Mouse (Mus musculus) neural tube, embryonic 15.5 days (tissue): ENCODE results near the gene Coa5. TPM values are rescaled to one million over a fixed set of nuclear protein-coding genes. Genes with fewer than 3 reads are reported as not detected.

Experiments used
- polyA plus RNA-seq: library from polyadenylated mRNA; unstranded; fragments of >200 nt; fragmentation: Nextera tagmentation; extraction: Ambion mirVana; gene quantifications from 2 replicates; pipeline ENCODE4 v1.2.1, GENCODE M21; 2015

Coa5 gene
- polyA plus RNA-seq, 1 experiment from 2014 or later = 59.6 TPM

Other genes starting within 250 kb of the Coa5 start
- 0.08 TPM in 2 replicates for gene Cnga3, start 215.7 kb downstream of the Coa5 start, polyA plus RNA-seq
- gene Inpp4a, start 130.2 kb downstream of the Coa5 start, polyA plus RNA-seq = 57.2 and 67.4 TPM in 2 replicates
- 118 and 123 TPM in 2 replicates for gene Unc50, start within 50 bp of the Coa5 start, polyA plus RNA-seq
- gene Mgat4a, start 110.9 kb upstream of the Coa5 start, polyA plus RNA-seq = 10.6 and 12.9 TPM in 2 replicates